Mouse (Mus musculus) small intestine, adult 2 months (tissue): ENCODE measurements around the gene Gm45521.

ENCODE experiments used
- CTCF ChIP-seq: fragments of 200-500 bp; IDR thresholded peaks from 2 replicates; pipeline ENCODE4 v1.5.1; 2012; ENCODE audit warnings: low read depth, mild to moderate bottlenecking, control low read depth, inconsistent platforms, low read length, moderate library complexity, mixed read lengths; ENCODE audit not compliant: insufficient replicate concordance, insufficient read length; ENCODE audit errors: extremely low read depth
- POLR2A ChIP-seq: fragments of 200-500 bp; IDR thresholded peaks from 2 replicates; pipeline ENCODE4 v1.6.1; 2012; ENCODE audit warnings: low read depth, mild to moderate bottlenecking, control low read depth, inconsistent platforms, low read length, moderate library complexity

DNA sequence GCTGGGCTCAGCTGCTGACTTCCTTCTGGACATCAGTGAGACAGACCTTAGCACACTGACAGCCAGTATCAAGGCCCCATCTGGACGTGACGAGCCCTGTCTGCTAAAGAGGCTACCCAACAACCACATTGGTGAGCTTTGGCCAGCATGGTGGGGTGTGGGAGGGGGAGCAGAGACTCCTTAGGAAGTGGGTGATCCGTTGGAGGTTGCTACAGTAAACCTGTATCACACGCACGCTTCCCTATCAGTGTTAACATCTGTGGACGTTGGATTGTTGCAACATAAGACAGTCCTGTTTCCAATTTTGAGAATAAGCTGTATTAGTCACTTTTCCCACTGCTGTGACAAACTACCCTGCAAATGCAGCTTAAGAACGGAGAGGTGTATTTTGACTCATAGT lies 28.1 kb upstream of the Gm45521 start:
- TF ChIP-seq CTCF: no peak
- no peak for TF ChIP-seq POLR2A
